Mouse (Mus musculus) adrenal gland (tissue): ENCODE results near the gene Gm29797.

Source experiments
- intact Hi-C: fragments of 180-260 bp; cut with DNase I; formaldehyde crosslinking; loops from one replicate; pipeline ENCODE4 v1.15.1; 2025

Gm29797 gene

GRCm38 (mm10) chr2:181695776-181696175 lies 38.9 kb downstream of the Gm29797 start:
- intact Hi-C loops: no loop called here

- intact Hi-C loops: no loop called here
Measured at GRCm38 (mm10) chr2:181696801-181697420, 40.1 kb downstream of the Gm29797 start.

- intact Hi-C loops: no loop called here
Measured at GRCm38 (mm10) chr2:181698241-181698640, 41.4 kb downstream of the Gm29797 start, which contains the start of gene Lkaaear1. Lkaaear1 (minus strand) TSS chr2:181698442.

GRCm38 (mm10) chr2:181706668-181707067 lies 49.8 kb downstream of the Gm29797 start:
- intact Hi-C loops: no loop called here
